Mouse (Mus musculus) R1 (cell line): ENCODE results near the gene Igfals.

Source experiments
- DNase-seq: peaks from one replicate; pipeline ENCODE4 v3.0.0-alpha.2; 2018; ENCODE audit warnings: low read depth, low spot score

Gene Igfals

DNA sequence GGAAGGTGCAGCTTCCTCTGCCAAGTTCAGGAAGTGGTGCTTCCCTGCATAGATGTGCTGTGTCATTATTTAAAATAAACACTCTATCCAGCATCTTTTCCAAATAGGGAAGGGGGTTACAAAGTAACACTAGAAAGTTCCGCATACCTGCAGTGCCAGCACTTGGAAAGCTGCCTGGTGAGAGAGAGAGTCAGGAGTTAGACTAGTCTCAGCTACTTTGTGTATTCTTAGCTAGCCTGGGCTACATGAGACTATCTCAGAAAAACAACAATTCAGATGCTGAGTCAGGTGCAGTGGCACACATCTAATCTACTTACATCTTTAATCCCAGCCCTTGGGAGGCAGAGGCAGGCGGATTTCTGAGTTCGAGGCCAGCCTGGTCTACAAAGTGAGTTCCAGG lies 4.0 kb upstream of the Igfals start:
- no peak for DNase-seq

DNA sequence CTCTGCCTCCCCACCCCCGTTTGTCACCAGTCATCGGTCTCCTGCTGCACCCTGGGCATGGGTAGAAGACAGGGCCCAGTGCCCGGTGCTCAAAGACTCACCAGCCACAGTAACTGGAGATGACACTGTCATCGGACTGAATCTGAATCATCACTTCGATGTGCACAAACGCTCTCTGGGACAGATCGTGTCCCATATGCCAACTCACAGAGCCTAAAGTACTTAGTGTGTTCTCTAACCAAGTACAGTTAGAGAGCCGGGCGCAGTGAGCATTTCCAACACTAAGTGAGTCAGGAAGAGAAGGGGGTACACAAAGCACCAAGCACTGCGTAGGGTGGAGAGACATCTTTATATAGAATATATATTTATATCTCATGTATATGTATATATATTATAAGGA lies 2.1 kb downstream of the Igfals start:
- no peak for DNase-seq

DNA sequence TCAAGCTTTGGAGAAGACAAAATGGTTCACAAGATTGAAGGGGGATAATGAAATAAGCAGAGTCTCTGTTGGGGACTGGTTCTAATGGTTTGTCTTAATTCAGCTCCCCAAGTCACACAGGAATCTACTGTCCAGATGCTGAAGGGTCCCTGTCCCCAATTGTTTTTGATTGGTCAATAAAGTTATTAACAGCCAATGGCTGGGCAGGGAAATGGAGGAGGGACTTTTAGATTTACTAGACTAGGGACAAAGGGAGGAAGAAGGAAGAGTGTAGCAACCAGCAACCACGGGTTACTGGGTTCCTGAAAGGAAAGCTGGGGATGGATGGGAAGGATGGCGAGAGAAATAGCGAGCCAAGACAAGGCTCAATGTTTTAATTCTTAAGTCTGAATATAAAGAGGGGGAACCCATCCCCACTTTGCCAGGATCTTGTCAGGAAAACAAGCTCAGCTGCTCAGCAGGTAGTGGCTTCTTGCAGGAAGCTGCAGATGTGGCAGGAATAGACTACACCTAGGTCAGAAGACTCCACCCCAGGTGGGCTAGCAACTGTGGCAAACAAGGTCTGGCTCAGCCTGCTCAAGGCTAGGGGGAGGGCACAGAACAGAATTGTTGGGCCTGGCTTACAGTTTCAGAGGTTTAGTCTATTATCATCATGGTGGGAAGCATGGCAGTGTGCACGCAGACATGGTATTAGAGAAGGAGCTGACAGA lies 8.1 kb downstream of the Igfals start:
- DNase-seq: peak; percentile 93

DNA sequence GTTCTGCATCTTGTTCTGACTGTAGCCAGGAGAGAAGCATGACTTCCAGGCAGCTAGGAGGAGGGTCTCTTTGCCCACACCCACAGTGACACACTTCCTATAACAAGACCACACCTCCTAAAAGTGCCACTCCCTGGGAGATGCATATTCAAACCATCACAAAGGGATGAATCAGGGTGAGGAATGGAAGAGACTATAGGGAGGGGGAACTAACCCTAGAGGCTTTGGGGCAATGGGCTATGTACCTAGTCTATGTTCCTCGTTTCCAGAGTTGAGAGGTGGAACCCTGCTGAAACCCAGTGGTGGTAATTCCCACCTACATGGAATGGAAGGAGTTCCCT lies 8.6 kb downstream of the Igfals start:
- DNase-seq: peak; percentile 96

DNA sequence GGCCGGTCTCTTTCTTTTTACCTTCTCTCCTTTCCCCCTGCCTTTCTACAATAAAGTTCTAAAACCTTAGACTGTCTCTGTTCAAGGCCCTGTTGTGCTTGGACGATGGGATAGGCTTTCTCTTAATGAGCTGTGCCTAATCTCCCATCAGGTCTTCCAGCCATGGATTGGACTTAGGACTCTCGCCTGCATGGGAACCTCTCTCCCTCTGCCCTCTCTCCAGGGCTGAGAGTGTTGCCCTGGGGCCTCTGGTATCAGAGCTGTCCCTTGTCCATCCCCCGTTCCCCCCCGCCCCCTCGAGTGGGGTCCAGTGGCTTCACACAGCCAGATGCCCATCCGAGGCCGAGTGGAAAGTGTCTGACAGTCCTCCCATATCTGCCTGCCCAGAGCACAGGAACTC lies 9.2 kb downstream of the Igfals start:
- no peak for DNase-seq

DNA sequence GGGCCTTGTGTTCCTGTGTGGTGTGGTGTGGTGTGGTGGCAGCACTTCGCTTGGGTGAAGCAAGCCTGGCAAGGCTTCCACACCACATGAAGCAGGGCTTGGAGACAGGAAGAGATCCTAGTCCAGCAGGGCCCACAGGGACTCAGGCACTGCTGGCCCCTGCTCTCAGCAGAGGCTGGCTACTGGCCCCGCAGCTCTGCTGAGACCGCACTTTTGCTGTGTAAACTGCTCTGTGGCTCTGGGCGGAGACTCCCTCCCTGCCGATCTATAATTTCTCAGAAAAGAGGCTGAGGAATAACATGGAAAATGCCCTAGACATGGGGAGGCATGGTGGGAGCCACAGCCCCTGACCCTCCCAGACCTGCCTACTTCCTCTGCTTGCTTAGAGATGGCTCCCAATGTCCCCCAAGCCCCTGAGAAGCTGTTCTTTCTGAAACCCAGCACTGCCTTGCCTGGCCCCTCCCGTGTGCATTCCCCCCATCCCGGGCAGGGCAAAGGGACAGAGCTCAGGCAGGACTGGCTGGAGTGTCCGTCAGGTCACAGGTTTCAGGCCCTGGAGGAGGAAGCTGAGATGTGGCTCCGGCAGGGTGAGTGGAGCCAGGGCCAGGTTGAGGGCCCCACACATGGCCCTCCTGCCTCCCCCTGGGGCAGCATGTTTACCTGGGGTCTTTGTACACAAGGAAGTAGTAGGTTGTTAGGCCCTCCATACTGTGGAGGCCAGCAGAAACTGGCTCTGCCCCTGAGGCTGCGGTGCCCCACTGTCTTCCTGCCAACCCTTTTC lies 11.7 kb downstream of the Igfals start:
- no peak for DNase-seq

DNA sequence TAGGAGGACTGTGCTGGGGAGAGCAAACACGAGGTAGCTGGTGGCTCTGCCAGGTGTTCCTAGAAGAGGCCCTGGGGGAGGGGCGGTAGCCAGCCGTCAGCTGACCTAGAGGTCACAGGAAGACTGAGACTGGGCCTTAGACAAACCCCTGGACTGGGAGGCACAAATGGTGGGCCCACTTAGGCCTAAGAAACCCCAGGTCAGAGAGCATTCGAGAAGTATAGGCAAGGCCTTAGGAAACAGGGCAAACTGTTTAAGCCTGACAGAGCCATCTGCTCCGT lies 12.3 kb downstream of the Igfals start:
- peak; percentile 45 for DNase-seq

DNA sequence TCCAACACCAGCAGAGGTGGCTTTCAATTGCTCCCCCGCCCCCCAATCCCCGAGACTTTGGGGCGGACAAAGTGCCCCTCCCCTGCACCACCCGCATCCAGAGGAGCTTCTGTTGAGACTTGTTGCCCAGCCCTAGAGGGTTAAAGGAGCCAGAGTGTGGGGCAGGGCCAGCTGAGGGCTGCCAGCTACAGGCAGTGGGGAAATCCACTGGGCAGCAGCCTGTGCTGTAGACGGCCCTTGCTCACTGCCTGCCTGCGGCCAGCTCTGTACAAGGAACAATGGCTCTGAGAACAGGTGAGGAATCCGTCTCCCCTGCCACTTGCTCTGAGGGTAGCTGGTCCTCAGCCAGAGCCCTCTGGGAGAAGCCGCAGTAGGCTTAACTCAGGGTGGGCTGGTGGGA lies 12.7 kb downstream of the Igfals start:
- no peak for DNase-seq

DNA sequence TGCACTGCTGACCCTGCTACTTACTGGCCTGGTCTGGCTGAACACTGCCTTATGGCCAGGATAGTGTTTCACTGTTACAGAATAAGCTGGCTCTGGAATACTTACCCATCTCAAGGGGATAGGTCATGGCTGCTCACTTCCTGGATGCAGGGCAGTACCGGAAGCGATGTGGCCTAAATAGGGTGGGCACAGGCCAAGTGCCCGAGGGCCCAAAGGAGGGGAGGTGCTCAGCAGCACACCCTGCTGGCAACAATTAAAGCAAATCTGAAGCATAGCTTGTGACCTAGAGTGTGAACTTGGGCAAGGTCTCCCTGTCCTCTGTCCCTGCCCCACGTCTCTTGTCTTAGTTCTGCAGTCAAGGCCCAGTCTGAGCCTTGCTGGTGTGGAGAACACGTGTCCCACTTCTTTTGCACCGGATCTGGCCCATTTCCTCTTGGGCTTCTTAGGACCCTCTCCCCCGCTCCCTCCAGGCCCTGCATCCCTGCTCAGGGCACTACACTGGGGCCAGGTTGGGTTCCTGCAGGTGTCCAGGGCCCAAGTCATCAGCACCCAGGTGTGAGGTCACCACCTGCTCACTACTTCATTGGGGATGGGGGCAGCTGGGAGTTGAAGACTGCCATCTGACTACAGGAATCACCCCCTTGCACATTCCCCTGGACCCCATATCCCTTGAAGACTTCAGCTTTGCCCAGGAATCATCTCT lies 16.1 kb downstream of the Igfals start:
- peak; percentile 73 for DNase-seq

DNA sequence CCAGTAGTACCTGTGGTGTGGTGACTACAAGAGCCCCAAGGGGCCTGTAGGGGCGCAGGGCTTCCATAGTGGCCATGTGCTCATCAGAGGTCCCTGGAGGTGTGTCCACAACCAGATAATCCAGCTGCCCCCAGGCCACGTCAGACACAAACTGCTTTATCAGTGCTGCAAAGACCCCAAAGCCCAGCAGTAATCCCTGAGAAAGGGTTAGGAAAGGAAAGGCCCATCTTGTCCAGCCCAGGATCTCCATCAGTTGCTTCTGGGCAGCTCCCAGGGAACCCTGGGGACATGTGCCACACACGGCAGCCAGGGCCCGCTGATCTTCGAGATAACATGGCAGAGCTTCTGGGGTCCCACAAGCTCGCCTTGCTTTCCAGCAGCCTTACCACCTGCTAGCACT lies 18.6 kb downstream of the Igfals start:
- no peak for DNase-seq

DNA sequence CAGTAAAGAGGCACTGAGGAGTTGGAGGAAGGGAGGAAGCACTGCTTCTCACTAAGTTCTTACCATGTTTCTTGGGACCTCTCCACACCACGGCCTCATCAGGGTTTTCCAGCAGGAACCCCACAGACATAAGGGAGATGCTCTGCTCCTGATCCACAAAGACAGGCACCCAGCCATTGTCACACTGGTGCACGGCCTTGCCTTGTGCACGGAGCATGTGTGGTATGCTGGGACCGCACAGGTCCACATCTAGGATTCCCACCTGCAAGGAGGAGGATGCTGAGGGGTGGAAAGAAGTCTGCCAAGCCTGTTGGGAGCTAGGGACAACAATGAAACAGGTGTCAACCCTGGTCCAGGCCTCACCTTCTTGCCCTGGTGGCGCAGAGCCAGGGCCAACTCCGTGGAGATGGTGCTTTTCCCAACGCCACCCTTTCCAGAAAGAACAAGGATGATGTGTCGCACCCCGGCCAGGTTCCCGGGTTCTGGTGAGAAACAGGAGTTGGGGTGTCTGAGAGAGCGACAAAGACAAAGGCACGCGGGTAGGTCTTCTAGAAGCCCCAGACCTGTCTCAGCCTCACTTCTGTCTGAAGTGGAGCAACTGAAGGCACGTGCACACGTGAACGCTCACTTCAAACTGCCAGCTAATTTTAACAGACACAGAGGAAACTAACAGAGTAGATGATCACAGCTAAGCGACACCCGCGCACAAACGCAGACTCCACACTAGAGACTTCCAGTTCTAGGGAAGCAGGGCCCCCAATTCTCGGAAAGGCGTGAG lies 19.7 kb downstream of the Igfals start:
- no peak for DNase-seq

DNA sequence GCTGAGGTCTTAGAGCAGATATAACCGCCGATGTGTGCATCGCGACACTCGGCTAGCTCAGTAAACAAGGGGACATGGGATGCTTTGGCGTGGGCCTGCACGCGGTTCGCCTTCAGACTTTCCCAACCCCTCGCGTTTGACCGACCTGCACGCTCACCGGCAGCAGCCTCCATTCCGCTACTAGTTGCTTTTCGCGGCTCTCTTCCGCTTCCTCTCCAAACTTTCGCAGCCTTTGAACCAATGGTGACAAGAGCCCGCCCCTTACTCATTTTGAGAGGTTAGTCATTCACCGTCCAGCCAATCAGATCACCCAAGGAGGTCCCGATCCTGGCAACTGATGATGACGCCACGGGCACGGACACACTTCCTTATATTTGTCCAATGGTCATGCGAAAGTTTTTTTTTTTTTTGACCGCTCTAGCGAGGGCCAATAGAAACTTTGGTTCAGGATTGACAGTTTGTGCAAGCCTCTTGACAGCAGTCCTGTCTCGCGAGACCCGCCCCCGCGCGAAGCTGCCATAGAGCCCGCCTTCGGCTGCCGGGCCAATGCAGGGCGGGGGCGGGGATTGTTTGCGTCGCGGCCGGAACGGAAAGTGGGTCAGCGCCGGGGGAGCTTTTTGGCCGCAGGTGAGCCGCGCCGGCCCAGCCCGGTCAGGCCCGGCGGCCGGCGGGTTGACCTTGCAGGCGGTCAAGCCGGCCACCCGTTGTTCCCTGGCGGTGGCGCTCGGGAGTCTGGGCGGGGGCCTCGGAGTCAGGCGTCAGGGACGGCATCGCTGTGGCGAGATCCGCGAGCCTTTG lies 20.5 kb downstream of the Igfals start, which contains the start of the genes Nubp2 and Spsb3:
Gene Nubp2 (minus strand): TSS at position 216 of the 798 bp plus-strand sequence.
Gene Spsb3 (plus strand): TSS at position 510 of the 798 bp plus-strand sequence.
- peak; percentile 100 for DNase-seq

DNA sequence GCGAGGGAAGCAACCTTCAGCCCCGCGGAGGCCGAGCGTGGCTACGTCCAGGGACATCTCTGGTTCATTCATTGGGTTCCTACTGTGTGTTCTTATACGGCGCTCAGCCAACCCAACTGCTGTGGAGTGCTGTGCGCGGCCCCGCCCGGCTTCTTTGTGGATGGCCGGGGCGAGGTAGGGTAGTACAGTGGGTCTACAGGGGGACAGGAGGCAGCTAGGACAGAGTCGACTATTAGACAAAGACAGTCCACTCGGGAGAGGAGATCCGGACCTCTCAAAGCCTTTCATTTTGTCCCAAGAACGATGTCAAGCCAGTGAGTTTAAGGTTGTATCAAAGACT lies 21.1 kb downstream of the Igfals start:
- no peak for DNase-seq

DNA sequence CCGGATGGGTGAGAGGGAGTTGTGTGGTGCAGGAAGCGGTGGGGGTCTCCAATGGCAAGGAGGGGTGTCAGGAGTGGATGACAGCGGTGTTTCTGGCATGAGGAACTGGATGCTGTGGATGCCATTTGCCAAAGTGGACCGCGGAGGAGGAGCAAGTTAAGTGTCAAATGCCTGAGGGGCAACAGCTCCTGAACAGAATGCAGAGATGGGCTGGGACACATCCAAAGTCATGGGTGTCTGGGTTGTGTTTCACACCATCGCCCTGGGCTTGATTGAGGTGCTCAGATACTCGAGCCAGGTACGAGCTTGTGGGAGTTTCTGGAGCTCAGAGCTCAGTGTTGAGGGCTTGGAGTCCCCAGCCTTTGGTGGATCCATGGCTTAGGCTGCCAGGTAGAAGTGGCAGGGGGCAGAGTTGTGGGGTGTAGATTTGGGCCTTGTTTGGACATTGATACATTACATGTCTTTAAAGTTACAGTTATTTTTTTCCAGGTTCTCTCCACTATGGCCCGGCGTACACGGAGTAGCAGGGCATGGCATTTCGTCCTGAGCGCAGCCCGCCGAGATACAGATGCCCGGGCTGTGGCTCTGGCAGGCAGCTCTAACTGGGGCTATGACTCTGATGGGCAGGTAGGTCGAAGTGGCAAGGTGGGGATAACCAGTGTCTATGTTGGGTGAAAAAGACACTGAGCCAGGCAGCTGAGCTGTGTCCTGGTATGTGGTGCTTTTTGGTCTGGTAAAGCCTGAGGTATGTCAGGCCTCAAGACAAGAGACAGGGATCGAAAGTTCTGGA lies 21.7 kb downstream of the Igfals start:
- no peak for DNase-seq

DNA sequence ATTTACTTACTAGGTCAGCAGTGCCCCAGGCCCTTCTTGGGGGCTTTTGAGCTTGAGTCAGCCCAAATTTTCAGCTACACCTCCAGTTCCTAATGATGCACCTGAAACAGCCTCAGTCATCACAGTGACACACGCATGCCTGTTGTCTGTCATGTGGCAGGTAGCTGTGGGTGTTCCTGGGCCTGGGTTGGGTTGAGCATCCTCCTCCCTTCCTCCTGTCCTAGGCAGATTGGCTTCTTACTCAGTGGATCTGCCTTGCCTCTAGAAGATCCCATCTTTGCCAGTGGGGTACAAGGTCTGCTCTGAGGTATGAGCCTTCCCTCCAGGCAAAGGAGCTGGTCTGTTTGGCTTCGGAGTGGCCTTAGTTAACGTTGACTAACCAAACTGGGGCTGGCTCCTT lies 23.1 kb downstream of the Igfals start:
- DNase-seq: no peak

DNA sequence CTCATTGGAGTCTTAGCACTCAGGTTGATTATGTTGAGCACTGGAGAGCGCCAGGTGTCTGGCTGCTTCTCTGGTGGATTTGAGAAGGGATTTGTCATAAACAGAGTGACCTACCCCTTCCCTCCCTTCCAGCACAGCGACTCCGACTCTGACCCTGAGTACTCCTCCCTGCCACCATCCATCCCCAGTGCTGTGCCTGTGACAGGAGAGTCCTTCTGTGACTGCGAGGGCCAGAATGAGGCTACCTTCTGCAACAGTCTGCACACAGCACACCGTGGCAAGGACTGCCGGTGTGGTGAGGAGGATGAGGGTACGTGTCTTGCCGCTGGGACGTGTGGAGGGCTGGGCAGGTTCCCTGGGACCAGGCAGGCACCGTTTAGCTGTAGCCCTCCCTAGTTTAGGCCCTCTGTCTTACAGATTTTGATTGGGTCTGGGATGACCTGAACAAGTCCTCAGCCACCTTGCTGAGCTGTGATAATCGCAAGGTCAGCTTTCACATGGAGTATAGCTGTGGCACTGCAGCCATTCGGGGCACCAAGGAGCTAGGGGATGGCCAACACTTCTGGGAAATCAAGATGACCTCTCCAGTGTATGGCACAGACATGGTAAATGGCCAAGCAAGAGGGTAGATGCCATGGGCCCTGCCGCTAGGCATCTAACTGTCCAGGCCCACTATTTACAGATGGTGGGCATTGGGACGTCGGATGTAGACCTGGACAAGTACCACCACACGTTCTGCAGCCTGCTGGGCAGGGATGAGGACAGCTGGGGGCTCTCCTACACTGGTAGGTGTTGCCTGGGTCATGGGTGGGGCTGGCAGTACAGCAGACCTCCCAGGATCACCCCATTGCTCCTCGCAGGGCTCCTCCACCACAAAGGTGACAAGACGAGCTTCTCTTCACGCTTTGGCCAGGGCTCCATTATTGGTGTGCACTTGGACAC lies 24.6 kb downstream of the Igfals start:
- DNase-seq: no peak

DNA sequence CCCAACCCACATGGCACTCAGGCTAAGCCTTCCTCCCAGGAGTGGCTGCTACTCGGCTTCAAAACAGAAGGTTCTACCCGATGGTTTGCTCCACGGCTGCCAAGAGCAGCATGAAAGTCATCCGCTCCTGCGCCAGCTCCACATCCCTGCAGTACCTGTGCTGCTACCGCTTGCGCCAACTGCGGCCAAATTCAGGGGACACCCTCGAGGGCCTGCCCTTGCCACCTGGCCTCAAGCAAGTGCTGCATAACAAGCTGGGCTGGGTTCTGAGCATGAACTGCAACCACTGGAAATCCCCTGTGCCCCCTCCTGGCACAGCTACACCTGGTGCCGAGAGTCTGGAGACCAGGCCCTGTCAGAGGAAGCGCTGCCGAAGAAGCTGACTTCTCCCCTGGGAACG lies 25.5 kb downstream of the Igfals start:
- no peak for DNase-seq

DNA sequence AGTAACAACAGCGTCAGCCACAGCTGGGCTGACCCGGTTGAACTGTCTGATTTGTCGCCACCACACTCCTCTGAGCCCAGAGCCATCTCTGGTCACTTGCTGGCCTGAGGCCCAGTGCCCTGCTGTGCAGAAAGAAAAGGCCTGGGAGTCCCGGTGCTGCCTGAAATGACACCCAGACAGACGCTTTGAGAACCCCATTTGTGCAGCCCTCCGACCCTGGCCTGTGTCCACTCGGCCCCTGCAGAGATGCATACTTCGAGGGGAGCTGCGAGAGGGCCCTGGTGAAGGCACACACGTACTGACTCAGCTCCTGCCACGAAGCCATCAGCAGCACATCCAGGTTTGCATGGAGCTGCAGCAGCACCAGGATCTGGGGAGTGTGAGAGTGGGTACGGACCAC lies 27.0 kb downstream of the Igfals start:
- DNase-seq: no peak

DNA sequence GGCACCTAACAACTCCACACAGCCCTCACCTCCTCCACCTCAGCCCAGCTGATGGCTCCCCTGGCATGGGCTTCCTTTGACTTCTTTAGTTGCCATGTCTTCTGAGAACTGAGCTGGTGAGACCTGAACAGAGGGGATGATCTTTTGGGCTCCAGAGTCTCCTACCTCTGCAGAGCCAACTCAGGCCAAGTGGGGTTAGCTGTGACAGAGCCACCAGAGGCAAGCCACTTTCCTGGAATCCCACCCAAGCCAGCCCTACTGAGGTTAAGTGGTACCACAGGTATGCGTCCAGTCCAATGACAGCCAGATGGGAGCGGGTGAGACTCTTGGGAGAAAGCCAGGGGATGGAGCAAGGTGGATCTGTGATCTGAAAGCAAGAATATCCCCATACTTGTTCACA lies 27.5 kb downstream of the Igfals start:
- DNase-seq: no peak
